Mouse (Mus musculus) erythroblast, embryonic 14.5 days (primary cell): Measurements from ENCODE around the gene Ntn4.

Experiments
- GATA1 ChIP-seq: IDR thresholded peaks from 2 replicates; pipeline ENCODE4 v1.6.1; 2012; ENCODE audit warnings: low read length, inconsistent platforms, mixed read lengths
- TAL1 ChIP-seq: IDR thresholded peaks from 3 replicates; pipeline ENCODE4 v1.6.1; 2012; ENCODE audit warnings: low read length, inconsistent platforms, mixed read lengths

- TF ChIP-seq GATA1 (no peak), TAL1 (no peak)
Observed at GRCm38 (mm10) chr10:93641821-93642746, 1.6 kb downstream of the Ntn4 start.
